Mouse (Mus musculus) G1E (cell line): ENCODE measurements around the gene Rtn4r. TPM values are rescaled to one million over a fixed set of nuclear protein-coding genes. Genes with fewer than 3 reads are reported as not detected.
"Not testable (repeated sequence)": the region's sequence is repeated elsewhere in the genome, so short reads cannot be mapped to it uniquely, and the experiment has no call there.

Experiments used
- ATAC-seq: 2 replicates; pipeline ENCODE4 v1.8.0; 2016; ENCODE audit warnings: mild to moderate bottlenecking; ENCODE audit not compliant: insufficient number of reproducible peaks, poor library complexity, low FRiP score, severe bottlenecking; ENCODE audit errors: extremely low read depth
- DNase-seq: peaks from one replicate; pipeline ENCODE4 v3.0.0; 2012; ENCODE audit warnings: low spot score
- H3K27me3 ChIP-seq: 2 replicates; pipeline ENCODE4 v1.6.1; 2012; ENCODE audit warnings: mild to moderate bottlenecking, low read length, inconsistent platforms; ENCODE audit not compliant: insufficient read depth
- H3K36me3 ChIP-seq: replicated peaks from 2 replicates; pipeline ENCODE3; 2012; ENCODE audit warnings: mild to moderate bottlenecking, inconsistent platforms
- H3K4me1 ChIP-seq: 2 replicates; pipeline ENCODE4 v1.6.1; 2012; ENCODE audit warnings: low read depth, low read length, inconsistent platforms, mixed read lengths; ENCODE audit not compliant: insufficient read depth
- H3K4me3 ChIP-seq: 2 replicates; pipeline ENCODE4 v1.5.1; 2012; ENCODE audit warnings: low read depth, mild to moderate bottlenecking, inconsistent platforms, low read length, moderate library complexity, mixed read lengths
- H3K9me3 ChIP-seq: replicated peaks from 2 replicates; pipeline ENCODE4 v1.6.1; 2012; ENCODE audit warnings: inconsistent platforms
- CTCF ChIP-seq: IDR thresholded peaks from 2 replicates; pipeline ENCODE4 v1.5.1; 2012; ENCODE audit warnings: low read depth, low read length, inconsistent platforms, mixed read lengths
- GATA1 ChIP-seq: IDR thresholded peaks from 2 replicates; pipeline ENCODE4 v1.6.1; 2012; ENCODE audit warnings: borderline replicate concordance, low read length, inconsistent platforms, mixed read lengths
- GATA2 ChIP-seq: IDR thresholded peaks from 2 replicates; pipeline ENCODE4 v1.6.1; 2012; ENCODE audit warnings: low read depth, low read length, inconsistent platforms, borderline replicate concordance
- POLR2AphosphoS5 ChIP-seq: IDR thresholded peaks from 2 replicates; pipeline ENCODE4 v1.6.1; 2012; ENCODE audit warnings: low read depth, low read length, inconsistent platforms; ENCODE audit not compliant: insufficient replicate concordance
- TAL1 ChIP-seq: conservative IDR thresholded peaks from 2 replicates; pipeline ENCODE4 v1.6.1; 2012; ENCODE audit warnings: low read depth, low read length, inconsistent platforms, mixed read lengths
- polyA plus RNA-seq: library from polyadenylated mRNA; stranded (reverse); fragments of >175 nt; gene quantifications from 2 replicates; pipeline ENCODE4 v1.2.3, GENCODE M21; 2012
- total RNA-seq, 2 experiments: library from RNA; stranded (forward) in 1 of 2; stranded (reverse) in 1 of 2; fragments of 200-1000 nt in 1 of 2; fragments of >200 nt in 1 of 2; fragmentation: Nextera tagmentation in 1 of 2; gene quantifications; 2 replicates each; pipeline ENCODE4 v1.2.3; 2014 to 2017

Rtn4r gene
- total and polyA plus RNA-seq, 3 experiments = 0.11 TPM; not detected in 2

GRCm38 (mm10) chr16:18187221-18187620 lies 59.8 kb downstream of the Rtn4r start:
- no peaks in the 10 kb centered on the region for H3K36me3 ChIP-seq
- no peak for DNase-seq
- ATAC-seq = no peak

GRCm38 (mm10) chr16:18191006-18191405 lies 63.6 kb downstream of the Rtn4r start:
- Histone ChIP-seq H3K9me3 (no peaks in the 10 kb centered on the region), H3K36me3 (no peaks in the 10 kb centered on the region), H3K4me3 (no peak overlapping the region), H3K4me1 (no peaks in the 10 kb centered on the region), H3K27me3 (peaks cover 46% of the 10 kb centered on the region)
- no peak for TF ChIP-seq GATA1
- no peak for TF ChIP-seq GATA2
- TF ChIP-seq TAL1 = no peak
- TF ChIP-seq CTCF = no peak
- no peak for TF ChIP-seq POLR2AphosphoS5
- ATAC-seq = no peak
- no peak for DNase-seq

More at GRCm38 (mm10) chr16:18187221-18187620, 59.8 kb downstream of the Rtn4r start:
- H3K9me3 ChIP-seq = no peaks in the 10 kb centered on the region
- peaks cover 29% of the 10 kb centered on the region for H3K27me3 ChIP-seq
- no peak overlapping the region for H3K4me3 ChIP-seq
- TF ChIP-seq TAL1 (no peak), CTCF (no peak), GATA2 (no peak), POLR2AphosphoS5 (no peak), GATA1 (no peak)
- no peaks in the 10 kb centered on the region for H3K4me1 ChIP-seq

GRCm38 (mm10) chr16:18194208-18194985 lies 67.0 kb downstream of the Rtn4r start:
- ATAC-seq (no peak), DNase-seq (no peak)
- Histone ChIP-seq H3K36me3 (no peaks in the 10 kb centered on the region), H3K9me3 (no peaks in the 10 kb centered on the region), H3K4me3 (no peak overlapping the region), H3K4me1 (no peaks in the 10 kb centered on the region), H3K27me3 (peaks cover 54% of the 10 kb centered on the region)
- no peak for TF ChIP-seq POLR2AphosphoS5
- TF ChIP-seq TAL1 = no peak
- no peak for TF ChIP-seq GATA1
- no peak for TF ChIP-seq GATA2
- TF ChIP-seq CTCF = no peak

- ATAC-seq (no peak), DNase-seq (no peak)
- no peaks in the 10 kb centered on the region for H3K9me3 ChIP-seq
Observed at GRCm38 (mm10) chr16:18195068-18195467, 67.6 kb downstream of the Rtn4r start.

GRCm38 (mm10) chr16:18195561-18195960 lies 68.1 kb downstream of the Rtn4r start:
- H3K4me1 ChIP-seq, H3K36me3 ChIP-seq, ATAC-seq, H3K4me3 ChIP-seq, H3K9me3 ChIP-seq, DNase-seq: not testable (repeated sequence)
- peaks cover 56% of the 10 kb centered on the region for H3K27me3 ChIP-seq

More at GRCm38 (mm10) chr16:18195068-18195467, 67.6 kb downstream of the Rtn4r start:
- TF ChIP-seq POLR2AphosphoS5 = no peak
- TF ChIP-seq GATA2 = no peak
- no peak for TF ChIP-seq GATA1
- no peak for TF ChIP-seq TAL1
- TF ChIP-seq CTCF = no peak
- Histone ChIP-seq H3K27me3 (peaks cover 56% of the 10 kb centered on the region), H3K36me3 (no peaks in the 10 kb centered on the region), H3K4me1 (no peaks in the 10 kb centered on the region), H3K4me3 (no peak overlapping the region)

- H3K27me3 ChIP-seq = peaks cover 56% of the 10 kb centered on the region
- H3K4me1 ChIP-seq = no peaks in the 10 kb centered on the region
- H3K9me3 ChIP-seq = no peaks in the 10 kb centered on the region
- TF ChIP-seq CTCF = no peak
- TF ChIP-seq GATA2 = no peak
- no peak for TF ChIP-seq GATA1
- no peak for TF ChIP-seq POLR2AphosphoS5
- no peak for TF ChIP-seq TAL1
- ATAC-seq (no peak), DNase-seq (no peak)
- H3K4me3 ChIP-seq = no peak overlapping the region
- no peaks in the 10 kb centered on the region for H3K36me3 ChIP-seq
Observed at GRCm38 (mm10) chr16:18197881-18198280, 70.4 kb downstream of the Rtn4r start.
